Mouse (Mus musculus): ENCODE data around the gene Snx29.

GRCm38 (mm10) chr16:11460210-11460609 is 137.5 kb downstream of the Snx29 start:
- no peak for TF ChIP-seq EP300 (IDR thresholded peaks at IDR 0.05; ENCODE audit: low read depth)
- TF ChIP-seq CTCF (IDR thresholded peaks at IDR 0.05; ENCODE audit: low read depth) = no peak

Measured in liver, embryonic 14.5 days (tissue).